Mouse (Mus musculus) thymus, postnatal 25 days (tissue): ENCODE results near the gene Rab8a.

Source experiments
- DNase-seq: peaks from one replicate; pipeline ENCODE4 v3.0.0; 2022

The Rab8a gene

GRCm38 (mm10) chr8:72215060-72215459, 54.1 kb downstream of the Rab8a start:
- DNase-seq: peak; percentile 50

- DNase-seq: peak; percentile 26
Observed at GRCm38 (mm10) chr8:72215871-72216270, 54.9 kb downstream of the Rab8a start.

- no peak for DNase-seq
Observed at GRCm38 (mm10) chr8:72218781-72219540, 58.0 kb downstream of the Rab8a start.

- DNase-seq: peak; percentile 82
Observed at GRCm38 (mm10) chr8:72219541-72220363, 58.8 kb downstream of the Rab8a start, which contains the start of gene Fam32a. TSS of gene Fam32a (plus strand) at chr8:72219730.

GRCm38 (mm10) chr8:72220758-72221157, 59.8 kb downstream of the Rab8a start:
- peak; percentile 9 for DNase-seq

- no peak for DNase-seq
Observed at GRCm38 (mm10) chr8:72222656-72223055, 61.7 kb downstream of the Rab8a start.
